Mouse (Mus musculus): ENCODE measurements around the gene Arcn1.

Arcn1 gene

DNA sequence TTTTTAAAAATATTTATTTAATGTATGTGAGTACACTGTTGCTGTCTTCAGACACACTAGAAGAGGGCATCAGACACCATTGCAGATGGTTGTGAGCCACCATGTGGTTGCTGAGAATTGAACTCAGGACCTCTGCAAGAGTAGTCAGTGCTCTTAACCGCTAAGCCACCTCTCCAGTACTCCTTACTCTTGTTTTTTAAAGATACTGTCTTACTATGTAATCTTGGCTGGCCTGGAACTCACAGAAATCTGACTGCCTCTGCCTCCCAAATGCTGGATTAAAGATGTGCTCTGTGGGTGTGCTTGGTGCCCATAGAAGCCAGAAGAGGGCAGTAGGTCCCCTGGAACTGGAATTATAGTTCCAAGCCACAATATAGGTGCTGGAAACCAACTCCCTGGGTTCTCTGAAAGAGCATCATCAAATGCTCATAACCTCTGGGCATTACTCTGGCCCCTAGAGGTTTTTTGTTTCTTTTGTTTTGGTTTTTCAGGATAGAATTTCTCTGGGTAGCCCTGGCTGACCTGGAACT is 26.9 kb downstream of the Arcn1 start:
- DNase-seq: no peak

GRCm38 (mm10) chr9:44737240-44737949 is 30.2 kb downstream of the Arcn1 start:
- peak; percentile 75 for DNase-seq

DNA sequence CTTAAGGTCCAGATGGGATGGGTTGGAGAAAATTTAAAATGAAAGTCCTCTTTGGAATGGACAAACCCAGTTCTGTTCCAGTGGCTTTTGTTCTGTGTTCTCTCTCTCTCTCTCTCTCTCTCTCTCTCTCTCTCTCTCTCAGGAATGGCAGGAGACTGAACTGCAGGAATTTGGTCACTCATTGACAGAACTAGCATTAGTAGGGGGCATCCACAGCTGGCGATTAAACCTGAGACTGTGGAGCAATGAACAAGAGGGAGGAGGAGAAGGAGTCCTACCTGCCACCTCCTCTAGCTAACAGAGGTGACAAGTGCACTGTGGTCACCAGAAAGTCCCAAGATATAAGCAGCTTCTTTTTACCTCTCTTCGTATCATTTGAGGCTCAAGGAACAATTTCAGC is 31.3 kb downstream of the Arcn1 start:
- no peak for DNase-seq

- DNase-seq: no peak
Observed at GRCm38 (mm10) chr9:44735886-44736285, 31.8 kb downstream of the Arcn1 start.

- peak; percentile 87 for DNase-seq
Observed at GRCm38 (mm10) chr9:44734524-44735494, 32.8 kb downstream of the Arcn1 start, which contains the start of gene Phldb1. TSS of gene Phldb1 (minus strand) at chr9:44735198.

DNA sequence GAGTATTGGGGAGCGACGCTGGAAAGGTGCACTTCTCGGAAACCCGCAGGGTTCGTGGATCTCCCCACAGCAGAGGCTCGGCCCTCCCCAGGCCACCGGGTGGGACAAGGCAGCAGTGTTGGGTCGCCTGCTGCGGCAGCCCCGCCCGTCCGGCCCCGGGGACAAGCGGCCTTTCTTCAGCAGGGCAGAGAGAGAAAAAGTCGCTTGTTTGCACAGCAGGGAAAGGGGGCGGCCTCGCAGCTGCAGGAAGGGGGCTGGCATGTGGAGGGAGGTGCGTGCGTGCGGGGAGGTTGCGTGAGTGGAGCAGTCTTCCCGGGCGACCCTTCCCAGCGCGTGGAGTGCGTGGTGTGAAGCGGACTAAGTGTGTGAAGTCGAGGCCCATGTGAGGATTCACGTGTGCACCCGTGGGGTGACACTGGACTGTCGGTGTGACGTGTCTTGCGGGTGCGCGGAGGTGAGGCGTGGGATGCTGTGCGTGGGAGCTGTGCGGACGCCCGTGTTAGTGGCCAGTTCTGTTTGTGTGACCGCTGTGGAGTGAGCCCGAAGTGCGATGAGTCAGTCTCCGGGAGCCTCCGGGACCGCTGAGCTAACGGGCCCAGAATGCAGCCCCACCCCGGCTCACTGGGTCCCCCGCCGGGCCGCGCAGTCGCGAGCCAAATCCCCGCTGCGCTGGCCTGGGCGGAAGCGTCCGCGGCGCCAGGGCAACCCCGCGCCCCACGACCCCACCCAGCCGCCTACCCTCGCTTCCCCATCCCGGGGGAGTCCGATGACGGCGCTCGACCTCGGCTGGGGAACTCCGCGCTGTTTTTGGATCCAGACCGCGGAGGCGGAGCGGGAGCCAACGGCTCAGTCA is 33.7 kb downstream of the Arcn1 start:
- peak; percentile 56 for DNase-seq

DNA sequence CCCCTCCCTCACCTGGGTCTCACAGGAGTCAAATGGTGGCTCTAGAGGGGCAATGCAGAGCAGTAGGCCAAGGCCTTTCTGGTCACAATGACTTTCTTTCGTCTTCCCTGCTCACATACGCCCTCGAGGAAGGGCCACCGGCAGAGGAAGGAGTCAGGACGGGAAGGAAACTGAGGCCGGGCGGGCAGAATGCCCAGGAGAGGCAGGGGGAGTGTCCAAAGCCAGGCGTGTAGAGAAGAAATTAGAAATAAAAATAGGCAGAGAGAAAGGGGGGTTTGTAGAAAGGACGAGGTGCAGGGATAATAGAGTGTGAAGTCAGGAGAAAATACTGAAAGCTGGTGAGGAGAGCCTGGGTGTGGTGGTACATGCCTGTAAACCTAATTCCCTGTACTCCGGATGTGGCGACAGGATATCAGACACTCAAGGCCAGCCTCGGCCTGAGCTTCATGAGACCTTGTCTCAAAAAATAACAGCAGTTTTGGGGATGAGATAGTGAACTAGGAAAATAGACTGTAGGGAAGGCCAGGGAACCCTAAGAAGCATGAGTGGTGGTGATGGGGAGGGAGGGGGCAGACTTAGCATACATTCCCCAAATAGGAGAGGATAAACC is 34.6 kb downstream of the Arcn1 start:
- DNase-seq: peak; percentile 30

DNA sequence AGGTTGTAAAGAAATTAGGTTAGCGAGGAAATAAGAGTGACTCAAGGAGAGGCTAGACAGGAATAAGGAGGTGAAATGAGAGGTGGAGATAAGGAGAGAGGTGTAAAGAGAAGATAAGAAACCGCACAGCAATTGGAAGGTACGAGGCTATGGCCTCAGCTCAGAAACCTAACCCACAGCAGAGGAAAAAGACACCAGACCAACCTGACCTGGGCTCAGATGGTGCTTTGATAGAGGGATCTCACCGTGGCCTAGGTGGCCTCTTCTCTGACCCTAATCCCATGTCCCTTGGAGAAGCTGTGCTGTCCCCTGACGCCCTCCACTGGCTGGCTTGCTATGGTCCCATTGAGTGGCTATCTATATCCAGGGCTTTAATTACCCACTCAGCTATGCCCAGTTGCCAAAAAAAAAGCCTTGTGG is 35.5 kb downstream of the Arcn1 start:
- no peak for DNase-seq

DNA sequence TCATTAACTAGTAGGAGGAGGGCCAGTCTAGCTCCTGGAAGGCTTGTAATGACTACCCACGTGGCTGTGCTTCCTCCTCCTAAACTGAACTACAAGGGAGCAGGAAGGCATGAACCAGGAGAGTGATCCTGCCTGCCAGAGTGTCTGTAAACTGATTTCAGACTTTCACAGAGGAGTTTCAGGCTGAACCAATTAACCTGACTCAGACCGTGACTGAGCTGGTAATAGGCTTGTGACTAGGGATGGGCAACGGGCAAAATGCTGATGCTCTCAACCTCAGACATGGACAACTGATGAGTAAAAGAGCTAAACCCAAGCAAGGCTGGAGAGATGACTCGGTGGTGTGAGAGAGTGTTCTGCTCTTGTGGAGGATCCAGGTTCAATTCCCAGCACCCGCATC is 40.2 kb downstream of the Arcn1 start:
- DNase-seq: no peak

DNA sequence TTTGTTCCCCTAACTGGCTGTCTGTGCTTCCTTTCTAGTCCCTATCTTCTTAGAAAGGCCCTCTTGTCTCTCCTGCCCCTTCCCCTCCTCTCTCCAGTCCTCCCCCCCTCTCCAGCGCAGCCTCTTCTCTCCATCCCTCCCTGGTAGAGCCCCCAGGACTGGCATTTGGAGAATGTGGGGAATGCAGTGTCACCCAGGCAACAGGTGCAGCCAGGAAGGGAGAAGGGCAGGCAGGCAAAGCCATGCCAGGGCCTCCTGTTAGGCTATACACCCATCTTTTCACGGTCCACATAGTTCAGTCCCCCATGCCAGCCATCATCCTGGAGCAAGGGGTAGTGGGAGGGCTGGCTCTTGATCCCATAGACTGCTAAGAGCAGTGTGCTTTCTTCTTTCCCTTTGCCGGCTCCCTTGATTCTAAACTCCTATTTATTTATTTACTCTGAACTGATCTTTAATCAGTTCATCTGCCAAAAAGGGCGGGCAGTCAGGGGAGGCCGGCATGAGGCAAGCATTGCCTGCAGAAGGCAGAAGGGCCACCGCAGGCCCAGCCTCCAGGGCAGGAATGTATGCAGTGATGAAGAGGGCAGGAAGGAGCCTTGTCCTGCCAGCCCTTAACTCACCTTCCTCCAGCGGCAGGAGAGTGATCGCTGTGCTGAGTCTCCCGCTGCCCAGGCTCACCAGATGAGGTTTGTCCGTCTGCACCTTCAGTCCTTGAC is 41.1 kb downstream of the Arcn1 start:
- peak; percentile 25 for DNase-seq

- no peak for DNase-seq
Observed at GRCm38 (mm10) chr9:44724665-44725064, 43.0 kb downstream of the Arcn1 start.

- DNase-seq: peak; percentile 39
Observed at GRCm38 (mm10) chr9:44724223-44724622, 43.4 kb downstream of the Arcn1 start.

- DNase-seq: no peak
Observed at GRCm38 (mm10) chr9:44723521-44724041, 44.1 kb downstream of the Arcn1 start.

GRCm38 (mm10) chr9:44723008-44723407 is 44.6 kb downstream of the Arcn1 start:
- no peak for DNase-seq

- DNase-seq: no peak
Observed at GRCm38 (mm10) chr9:44722575-44722974, 45.1 kb downstream of the Arcn1 start.

- DNase-seq: no peak
Observed at GRCm38 (mm10) chr9:44721877-44722186, 45.8 kb downstream of the Arcn1 start.

DNA sequence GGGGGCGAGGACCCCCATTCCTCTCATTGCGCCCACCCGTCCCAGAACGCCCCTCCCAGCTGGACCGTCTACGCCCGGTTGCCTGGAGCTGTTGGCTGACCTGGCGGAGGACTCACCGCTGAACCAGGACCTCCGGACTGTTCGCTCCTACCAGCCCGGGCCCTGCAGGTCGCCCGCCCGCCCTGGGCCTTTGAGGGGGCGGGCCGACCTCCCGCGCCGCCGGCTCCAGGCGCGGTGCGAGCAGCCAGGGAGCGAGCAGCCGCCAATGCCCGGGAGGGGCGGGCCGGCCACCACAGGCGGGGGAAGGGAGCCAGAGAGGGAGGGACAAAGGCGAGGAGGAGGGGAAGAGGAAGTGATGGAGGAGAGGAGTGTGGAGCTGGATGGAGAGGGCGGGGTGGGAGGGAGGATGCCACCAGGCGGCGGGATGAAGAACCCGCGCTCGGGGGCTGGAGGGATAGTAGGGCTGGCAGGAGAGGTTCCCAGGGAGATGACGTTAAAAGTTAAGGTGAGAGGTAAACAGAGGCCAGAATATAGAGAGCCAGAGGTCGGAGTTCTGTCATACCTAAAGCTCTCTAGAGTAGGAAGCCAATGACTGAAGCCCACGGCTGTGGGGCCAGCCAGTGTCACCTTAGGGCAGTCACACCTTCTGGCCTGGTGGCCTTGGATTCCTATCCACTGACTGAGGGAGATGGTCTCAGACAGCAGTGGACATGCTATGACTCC is 46.3 kb downstream of the Arcn1 start:
- DNase-seq: peak; percentile 91

DNA sequence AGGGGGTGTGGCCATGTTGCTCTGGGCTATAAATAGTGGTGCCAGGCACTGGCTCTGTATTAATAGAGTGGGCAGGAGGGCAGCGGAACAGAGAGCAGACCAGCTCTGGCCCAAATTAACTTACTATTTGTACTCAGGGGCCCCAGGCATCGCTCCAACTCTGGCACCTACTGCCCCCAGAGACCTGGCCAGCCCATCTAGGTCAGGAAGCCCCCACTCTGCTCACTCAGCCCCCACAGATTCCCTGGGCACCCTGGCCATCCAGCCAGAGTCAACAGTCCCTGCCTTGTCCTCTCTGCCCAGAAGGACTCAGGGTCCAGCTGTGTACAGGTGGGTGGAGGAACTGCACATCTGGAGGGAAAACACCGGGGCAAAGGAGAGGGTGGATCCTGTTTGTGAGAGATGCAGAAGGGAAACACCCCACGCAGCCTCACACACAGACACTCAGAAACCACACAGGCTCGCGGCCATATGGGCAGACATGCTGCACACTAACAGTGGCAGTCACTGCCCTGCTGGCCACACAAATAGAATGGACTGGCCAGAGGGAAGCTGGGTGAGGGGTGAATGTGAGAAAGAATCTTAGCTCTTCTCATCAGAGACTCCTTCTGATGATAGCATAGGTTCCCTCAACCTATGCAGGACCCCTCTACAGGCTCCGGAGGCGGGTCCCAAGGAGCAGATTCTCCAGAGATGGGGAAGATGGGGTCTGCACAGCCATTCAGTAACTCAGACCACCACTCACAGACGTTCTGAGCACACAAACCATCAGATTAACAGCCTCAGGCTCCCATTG is 47.1 kb downstream of the Arcn1 start:
- DNase-seq: peak; percentile 38

GRCm38 (mm10) chr9:44719632-44720357 is 47.9 kb downstream of the Arcn1 start:
- no peak for DNase-seq
